12 mouse cellular contexts compared by ENCODE assay signal in genomic region chr14:122487366-122487765, GRCm38 (mm10). TPM values are rescaled to one million over a fixed set of nuclear protein-coding genes. Genes with fewer than 3 reads are reported as not detected.
DNase-seq lines count a peak whose midpoint lies in the region; ATAC-seq and TF ChIP-seq lines count a peak whose summit lies in the region.
"Had no signal": no experiment of that assay in that cellular context is flagged by ENCODE, and none has a peak within 500 bp of the region (broad histone marks: within the 10 kb centered on the region; RNA-seq: fewer than 3 reads in every experiment).

No protein-coding gene starts in this region.

- peak overlapping the region; percentile 100 for H3K27ac ChIP-seq in cerebellum, adult 2 months (ENCODE audit: insufficient read depth, low read length)
- H3K27ac ChIP-seq in lung, embryonic 14.5 days (ENCODE audit: low read depth): no peak overlapping the region
- H3K27ac ChIP-seq in hindbrain, embryonic 15.5 days (replicated peaks): no peak overlapping the region
- H3K27ac ChIP-seq in neural tube, embryonic 13.5 days (replicated peaks): 0 out of 2 replicates have a peak overlapping the region, but pooled peaks have one; percentile 38
- H3K27ac ChIP-seq: heart, embryonic 13.5 days; liver, embryonic 14.5 days had no signal

- no peak for TF ChIP-seq POLR2A in cerebellum, adult 2 months (IDR thresholded peaks at IDR 0.05; ENCODE audit: borderline replicate concordance, insufficient read depth, low read length)

- 9% methylated on average over 5 of the region's 5 CpGs for WGBS in cerebellum, adult 2 months
- 7% methylated on average over 5 of the region's 5 CpGs for WGBS in lung, embryonic 14.5 days
- WGBS in hindbrain, embryonic 15.5 days: 7% methylated on average over 5 of the region's 5 CpGs
- WGBS in neural tube, embryonic 13.5 days: 5% methylated on average over 5 of the region's 5 CpGs

- DNase-seq in cerebellum, adult 2 months: peak; percentile 53 to 69
- DNase-seq in cerebellum, adult 11 months: no peak
- DNase-seq in lung, embryonic 14.5 days: peak; percentile 7
- DNase-seq in lung, postnatal 25 days (ENCODE audit: low spot score): no peak
- no peak for DNase-seq in testis, postnatal 14 days (ENCODE audit: low spot score)
- no peak for DNase-seq in kidney, postnatal 36 days
- DNase-seq: kidney, adult 2 months; thymus, postnatal 36 days had no signal

- no peaks in the 10 kb centered on the region; the same call in 1 of the 2 replicates for H3K4me1 ChIP-seq in cerebellum, adult 2 months (ENCODE audit: control insufficient read depth, insufficient read depth, low read length)
- no peaks in the 10 kb centered on the region for H3K4me1 ChIP-seq in lung, embryonic 14.5 days (ENCODE audit: insufficient read depth)
- H3K4me1 ChIP-seq in hindbrain, embryonic 15.5 days (replicated peaks): 0 out of 2 replicates have a peak, but pooled peaks cover 7% of the 10 kb centered on the region
- H3K4me1 ChIP-seq in neural tube, embryonic 13.5 days (replicated peaks): peaks cover 23% of the 10 kb centered on the region

- H3K9me3 ChIP-seq in lung, embryonic 14.5 days (ENCODE audit: low read depth, low read length): no peaks in the 10 kb centered on the region
- H3K9me3 ChIP-seq in hindbrain, embryonic 15.5 days: no peaks in the 10 kb centered on the region
- no peaks in the 10 kb centered on the region for H3K9me3 ChIP-seq in neural tube, embryonic 13.5 days
- H3K9me3 ChIP-seq: heart, embryonic 13.5 days had no signal

- no peak overlapping the region for H3K9ac ChIP-seq in lung, embryonic 14.5 days
- H3K9ac ChIP-seq in hindbrain, embryonic 15.5 days: 0 out of 2 replicates have a peak overlapping the region, but pooled peaks have one; percentile 16
- H3K9ac ChIP-seq in neural tube, embryonic 13.5 days: no peak overlapping the region
- H3K9ac ChIP-seq: heart, embryonic 13.5 days; liver, embryonic 14.5 days had no signal

- H3K27me3 ChIP-seq in cerebellum, adult 2 months (ENCODE audit: control insufficient read depth, insufficient read depth, low read length): no peaks in the 10 kb centered on the region
- H3K27me3 ChIP-seq in lung, embryonic 14.5 days (ENCODE audit: insufficient read depth, low read length): peaks cover 87% of the 10 kb centered on the region
- peaks cover 53% of the 10 kb centered on the region for H3K27me3 ChIP-seq in hindbrain, embryonic 15.5 days
- H3K27me3 ChIP-seq in neural tube, embryonic 13.5 days: peaks cover 84% of the 10 kb centered on the region

- no peak for TF ChIP-seq CTCF in cerebellum, adult 2 months (IDR thresholded peaks at IDR 0.05; ENCODE audit: borderline replicate concordance, insufficient read depth, low read depth, low read length)
- no peak for TF ChIP-seq CTCF in lung, embryonic 14.5 days (IDR thresholded peaks at IDR 0.05; ENCODE audit: low read depth)

- H3K4me3 ChIP-seq in cerebellum, adult 2 months (replicated peaks; ENCODE audit: insufficient read depth, low read depth, low read length): peak overlapping the region; percentile 70
- H3K4me3 ChIP-seq in lung, embryonic 14.5 days (ENCODE audit: low read depth, low read length): no peak overlapping the region
- H3K4me3 ChIP-seq in hindbrain, embryonic 15.5 days: no peak overlapping the region
- no peak overlapping the region for H3K4me3 ChIP-seq in neural tube, embryonic 13.5 days
- H3K4me3 ChIP-seq: heart, embryonic 13.5 days had no signal

- no peaks in the 10 kb centered on the region for H3K36me3 ChIP-seq in lung, embryonic 14.5 days (ENCODE audit: insufficient read depth)
- no peaks in the 10 kb centered on the region for H3K36me3 ChIP-seq in hindbrain, embryonic 15.5 days
- no peaks in the 10 kb centered on the region for H3K36me3 ChIP-seq in neural tube, embryonic 13.5 days
- H3K36me3 ChIP-seq: heart, embryonic 13.5 days had no signal

- ATAC-seq in lung, embryonic 14.5 days (ENCODE audit: insufficient read depth): no peak
- ATAC-seq in hindbrain, embryonic 15.5 days (ENCODE audit: low FRiP score, low read depth): no peak
- ATAC-seq in neural tube, embryonic 13.5 days (ENCODE audit: low read depth): no peak

- H3K4me2 ChIP-seq in lung, embryonic 14.5 days: no peak overlapping the region
- H3K4me2 ChIP-seq in hindbrain, embryonic 15.5 days: peak overlapping the region; percentile 30
- peak overlapping the region; percentile 14; the same call in 1 of the 2 replicates for H3K4me2 ChIP-seq in neural tube, embryonic 13.5 days
- H3K4me2 ChIP-seq: heart, embryonic 13.5 days had no signal

RNA-seq across cellular contexts. Expression of gene Gm10837, which starts 3.0 kb away (rescaled TPM):
- 2.7 TPM in 2 replicates for polyA plus RNA-seq in cerebellum, adult 2 months (2012; rRNA removed)
- not detected in 2 replicates for polyA plus RNA-seq in lung, embryonic 14.5 days (2014; fragmentation: Nextera tagmentation; extraction: Ambion mirVana)
- polyA plus RNA-seq in hindbrain, embryonic 15.5 days (2015; fragmentation: Nextera tagmentation; extraction: Ambion mirVana): 0.50 and 0.64 TPM in 2 replicates
- 0.19 and 0.29 TPM in 2 replicates for polyA plus RNA-seq in neural tube, embryonic 13.5 days (2015; fragmentation: Nextera tagmentation; extraction: Ambion mirVana)
- polyA plus RNA-seq: kidney, adult 2 months; liver, embryonic 14.5 days had no signal

RNA-seq across cellular contexts. Expression of gene Zic2, which starts 12.1 kb away (rescaled TPM):
- polyA plus RNA-seq in cerebellum, adult 2 months (2012; rRNA removed): 157 and 186 TPM in 2 replicates
- not detected in 2 replicates for polyA plus RNA-seq in lung, embryonic 14.5 days (2014; fragmentation: Nextera tagmentation; extraction: Ambion mirVana)
- 11.6 and 12.9 TPM in 2 replicates for polyA plus RNA-seq in hindbrain, embryonic 15.5 days (2015; fragmentation: Nextera tagmentation; extraction: Ambion mirVana)
- 8.2 and 10.2 TPM in 2 replicates for polyA plus RNA-seq in neural tube, embryonic 13.5 days (2015; fragmentation: Nextera tagmentation; extraction: Ambion mirVana)
- polyA plus RNA-seq: heart, embryonic 13.5 days; kidney, adult 2 months had no signal

RNA-seq across cellular contexts. Expression of gene Zic5, which starts 21.9 kb away (rescaled TPM):
- polyA plus RNA-seq in cerebellum, adult 2 months (2012; rRNA removed): 27.5 and 30.4 TPM in 2 replicates
- not detected in 2 replicates for polyA plus RNA-seq in lung, embryonic 14.5 days (2014; fragmentation: Nextera tagmentation; extraction: Ambion mirVana)
- 13.8 and 17.9 TPM in 2 replicates for polyA plus RNA-seq in hindbrain, embryonic 15.5 days (2015; fragmentation: Nextera tagmentation; extraction: Ambion mirVana)
- polyA plus RNA-seq in neural tube, embryonic 13.5 days (2015; fragmentation: Nextera tagmentation; extraction: Ambion mirVana): 8.4 and 8.6 TPM in 2 replicates
- polyA plus RNA-seq: heart, embryonic 13.5 days; kidney, adult 2 months; liver, embryonic 14.5 days had no signal

RNA-seq across cellular contexts. Expression of gene Gm5089, which starts 36.5 kb away (rescaled TPM):
- polyA plus RNA-seq in cerebellum, adult 2 months (2012; rRNA removed): 0.49 TPM in 2 replicates
- not detected in 2 replicates for polyA plus RNA-seq in lung, embryonic 14.5 days (2014; fragmentation: Nextera tagmentation; extraction: Ambion mirVana)
- polyA plus RNA-seq in hindbrain, embryonic 15.5 days (2015; fragmentation: Nextera tagmentation; extraction: Ambion mirVana): 2.4 and 2.7 TPM in 2 replicates
- 0.46 and 0.62 TPM in 2 replicates for polyA plus RNA-seq in neural tube, embryonic 13.5 days (2015; fragmentation: Nextera tagmentation; extraction: Ambion mirVana)
- polyA plus RNA-seq: heart, embryonic 13.5 days; kidney, adult 2 months; liver, embryonic 14.5 days had no signal

RNA-seq across cellular contexts. Expression of gene Pcca, which starts 46.8 kb away (rescaled TPM):
- polyA plus RNA-seq in cerebellum, adult 2 months (2012; rRNA removed): 68.3 and 84.5 TPM in 2 replicates
- polyA plus RNA-seq in lung, embryonic 14.5 days (2014; fragmentation: Nextera tagmentation; extraction: Ambion mirVana): 23.0 and 23.8 TPM in 2 replicates
- 29.0 and 30.2 TPM in 2 replicates for polyA plus RNA-seq in hindbrain, embryonic 15.5 days (2015; fragmentation: Nextera tagmentation; extraction: Ambion mirVana)
- 28.2 and 32.0 TPM in 2 replicates for polyA plus RNA-seq in neural tube, embryonic 13.5 days (2015; fragmentation: Nextera tagmentation; extraction: Ambion mirVana)

Comparison
In these comparisons a context has a peak if more than half of its experiments do, and no peak if none do; other contexts are left out.
1. DNase-seq: peak in cerebellum, adult 2 months (2 of 2) and lung, embryonic 14.5 days (single experiment); none in cerebellum, adult 11 months (single experiment), lung, postnatal 25 days (single experiment), testis, postnatal 14 days (single experiment) and kidney, postnatal 36 days (0 of 2).
2. H3K27ac ChIP-seq: peak in cerebellum, adult 2 months (single experiment) and neural tube, embryonic 13.5 days (single experiment); none in lung, embryonic 14.5 days (single experiment) and hindbrain, embryonic 15.5 days (single experiment).
3. RNA of gene Zic2, which starts 12.1 kb away (polyA plus RNA-seq): 157 to 186 TPM in cerebellum, adult 2 months; 11.6 to 12.9 TPM in hindbrain, embryonic 15.5 days, 8.2 to 10.2 TPM in neural tube, embryonic 13.5 days and not detected in lung, embryonic 14.5 days; every median in the first group is over 10 times any median in the second.